Mouse (Mus musculus): ENCODE results near the gene Efcab1. TPM values are rescaled to one million over a fixed set of nuclear protein-coding genes. Genes with fewer than 3 reads are reported as not detected.

Efcab1 gene
- under 1 TPM in 1 of 2 experiments, not detected in 1; 0.10 TPM for polyA plus RNA-seq (2017; shearing (Covaris generic))

GRCm38 (mm10) chr16:14906393-14907100, at the start of gene Efcab1:
Gene Efcab1 (plus strand): TSS chr16:14906606.

